Mouse (Mus musculus): ENCODE results near the gene Tram2.

Tram2 gene

DNA sequence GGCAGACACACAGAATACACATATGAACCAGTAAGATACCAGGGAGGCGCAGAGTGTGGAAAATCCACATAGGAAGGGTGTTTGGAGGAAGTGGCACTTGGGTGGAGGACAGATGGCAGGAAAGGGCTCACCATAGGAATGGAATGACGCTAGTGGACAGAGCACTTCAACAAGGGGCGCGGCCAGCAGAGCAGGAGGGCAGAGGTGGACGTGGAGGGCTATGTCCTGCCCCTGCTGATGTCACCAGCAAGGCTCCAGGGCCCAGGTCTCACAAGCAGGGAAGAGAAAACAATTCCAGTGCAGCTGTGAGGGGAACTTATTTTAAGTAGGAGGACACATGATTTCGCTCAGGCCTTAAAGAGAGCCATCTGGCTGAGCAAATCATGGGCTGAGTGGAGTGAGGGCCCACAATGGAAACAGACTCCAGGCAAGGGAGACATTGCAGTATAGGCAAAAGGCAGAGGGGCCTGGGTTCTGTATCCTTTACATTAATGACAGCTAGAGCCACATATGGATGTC is 68.7 kb downstream of the Tram2 start:
- DNase-seq (ENCODE audit: low spot score): no peak

DNA sequence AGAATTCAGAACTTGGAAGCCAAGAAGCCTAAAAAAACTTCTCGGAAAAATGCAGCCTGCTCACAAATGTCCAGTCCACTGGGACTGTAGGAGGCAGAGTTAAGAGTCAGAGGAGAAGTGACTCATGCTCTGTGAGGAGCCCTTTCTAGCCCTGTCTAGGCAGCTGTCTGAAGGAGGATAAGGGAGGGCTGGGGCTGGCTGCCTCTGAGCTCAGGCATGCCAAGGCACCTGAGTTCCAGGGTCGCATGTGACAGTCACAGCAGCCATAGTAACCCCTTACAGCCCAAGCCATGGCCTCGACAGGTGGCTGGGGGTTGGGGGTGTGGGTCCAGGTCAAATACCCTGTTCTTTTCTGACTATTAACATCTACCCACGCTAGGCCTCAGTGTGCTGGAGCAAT is 70.1 kb downstream of the Tram2 start:
- no peak for DNase-seq (ENCODE audit: low spot score)

DNA sequence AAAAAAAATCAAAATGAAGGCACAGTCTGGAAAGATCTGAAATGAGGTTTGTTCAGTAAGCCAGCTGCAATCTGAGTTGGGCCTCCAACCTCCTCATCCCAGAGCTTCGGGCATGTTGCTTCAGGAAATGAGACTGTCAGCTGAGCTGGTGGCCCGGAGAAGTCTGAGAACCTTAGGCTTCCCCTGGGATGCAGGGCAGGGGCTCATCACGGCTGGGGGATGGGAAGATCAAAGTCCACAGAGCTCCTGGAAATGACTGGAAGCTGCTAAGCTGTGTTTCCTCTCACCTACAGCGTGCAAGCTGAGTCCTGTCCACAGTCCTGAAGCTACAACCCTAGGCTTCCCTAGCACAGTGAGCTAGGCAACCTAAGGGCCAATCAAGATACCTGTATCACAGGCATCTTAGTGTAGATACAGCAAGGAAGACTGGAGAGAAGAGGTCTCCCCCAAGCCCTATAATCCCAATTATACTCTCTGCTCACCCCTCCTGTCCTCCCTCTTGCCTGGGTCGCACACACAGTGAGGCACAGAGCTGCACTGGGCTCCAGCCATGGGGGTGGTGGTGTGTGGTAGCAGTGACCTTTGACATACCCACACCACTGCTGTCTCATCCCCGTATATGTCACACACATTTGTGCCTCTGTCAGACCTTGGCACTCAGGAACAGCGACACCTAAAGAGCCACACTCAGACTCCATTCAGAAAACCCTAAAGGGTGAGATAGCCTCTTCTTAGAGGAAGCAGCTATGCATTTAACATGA is 70.9 kb downstream of the Tram2 start:
- DNase-seq (ENCODE audit: low spot score): no peak

DNA sequence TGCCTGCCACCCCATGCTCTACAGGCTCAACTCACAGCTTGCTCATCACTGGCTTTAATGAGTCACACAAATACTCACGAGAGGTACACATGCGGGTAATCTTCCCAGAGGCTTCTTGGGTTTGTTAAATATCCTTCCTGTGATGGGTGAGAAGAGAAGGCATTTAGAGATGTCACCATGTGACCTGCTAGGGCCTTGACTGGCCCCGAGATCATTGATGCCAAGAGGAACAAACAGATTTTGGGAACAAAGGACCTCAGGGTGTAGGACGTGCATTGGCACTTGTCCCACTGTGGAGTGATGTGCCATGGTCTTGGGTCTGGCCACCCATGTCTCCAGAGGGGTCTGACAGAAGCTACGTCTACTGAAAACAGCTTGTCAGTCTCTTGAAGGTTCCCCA is 72.3 kb downstream of the Tram2 start:
- no peak for DNase-seq (ENCODE audit: low spot score)

DNA sequence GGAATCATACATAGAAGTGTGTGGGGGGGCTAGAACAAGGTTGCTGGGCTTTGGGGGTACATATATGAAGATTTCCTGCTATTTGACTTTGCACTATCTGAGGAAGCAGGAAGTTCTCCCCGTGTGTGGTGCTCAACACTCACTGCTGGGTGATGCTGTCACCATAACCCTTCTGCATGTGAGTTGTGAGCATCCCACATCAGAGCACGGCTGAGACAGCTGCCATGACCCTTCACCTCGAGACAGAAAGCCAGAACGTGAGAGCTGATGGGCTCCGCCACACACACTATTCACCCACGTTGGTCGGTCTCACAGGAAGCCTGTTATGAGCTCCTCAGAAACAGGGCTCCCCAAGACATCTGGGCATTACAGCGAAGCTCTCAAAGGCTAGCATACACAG is 74.4 kb downstream of the Tram2 start:
- DNase-seq (ENCODE audit: low spot score): no peak

DNA sequence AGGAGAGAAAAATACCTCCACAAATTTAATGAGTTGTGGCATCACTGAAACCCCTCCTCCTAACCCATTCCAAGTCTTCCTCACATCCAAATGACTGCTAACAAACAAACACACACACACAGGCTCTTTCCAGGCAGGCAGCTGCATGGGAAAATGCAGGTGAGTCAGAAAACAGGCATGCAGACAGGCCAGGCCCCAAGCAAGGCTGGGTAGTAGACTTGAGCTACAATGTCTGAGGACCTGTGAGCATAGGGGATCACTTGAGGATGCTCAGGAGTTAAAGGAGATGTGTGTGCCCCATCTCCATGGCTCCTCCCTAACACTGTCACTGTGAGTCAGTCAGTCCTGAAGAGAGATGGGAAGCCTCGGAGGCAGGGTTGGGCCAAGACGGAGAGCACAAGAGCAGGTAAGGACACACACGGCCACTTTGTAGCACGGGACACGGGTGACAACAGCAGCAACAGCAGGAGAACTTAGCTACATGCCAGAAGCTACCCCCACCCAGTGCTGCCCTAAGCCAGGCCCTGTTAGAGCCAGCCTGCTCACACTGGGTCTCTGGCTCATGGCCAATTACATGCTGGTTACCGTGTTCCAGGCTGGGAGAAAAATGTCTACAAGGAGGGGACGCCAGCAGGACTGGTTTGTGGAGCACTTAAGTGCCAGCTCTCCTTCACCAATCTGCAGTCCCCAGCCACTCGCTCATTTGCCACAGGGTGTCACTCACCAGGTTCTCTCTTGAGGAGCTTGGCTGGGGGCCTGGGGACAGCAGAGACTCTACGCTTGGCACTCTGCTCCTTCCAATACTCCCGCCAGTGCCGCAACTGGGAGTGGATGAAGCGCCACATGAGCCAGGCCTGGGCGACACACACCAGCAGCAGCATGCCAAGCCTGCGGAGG is 76.5 kb downstream of the Tram2 start:
- DNase-seq (ENCODE audit: low spot score): no peak

DNA sequence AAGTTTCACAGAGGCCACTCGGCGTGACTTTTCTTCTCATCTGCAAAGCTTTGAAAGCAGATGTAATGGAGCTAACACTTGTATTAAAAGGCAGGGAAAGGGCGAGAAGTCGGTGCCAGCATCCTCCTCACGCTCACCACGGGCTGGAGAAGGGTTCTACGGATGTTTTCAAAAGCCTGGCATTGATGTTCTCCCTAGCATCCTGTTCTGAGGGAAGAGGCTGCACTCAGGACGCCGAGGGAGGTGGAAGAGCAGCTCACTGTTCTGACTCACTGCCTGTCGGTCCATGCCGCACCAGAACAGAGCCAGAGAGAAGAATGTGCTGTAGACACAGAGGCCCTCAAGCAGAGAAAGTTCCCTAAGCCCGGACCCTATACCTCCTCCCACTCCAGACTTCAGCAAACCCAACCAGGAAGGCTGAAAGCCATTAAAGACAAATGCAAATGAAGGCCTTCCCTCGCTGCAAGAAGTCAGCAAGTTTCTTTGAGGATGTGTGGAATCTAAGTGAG is 81.1 kb downstream of the Tram2 start:
- no peak for DNase-seq (ENCODE audit: low spot score)

DNA sequence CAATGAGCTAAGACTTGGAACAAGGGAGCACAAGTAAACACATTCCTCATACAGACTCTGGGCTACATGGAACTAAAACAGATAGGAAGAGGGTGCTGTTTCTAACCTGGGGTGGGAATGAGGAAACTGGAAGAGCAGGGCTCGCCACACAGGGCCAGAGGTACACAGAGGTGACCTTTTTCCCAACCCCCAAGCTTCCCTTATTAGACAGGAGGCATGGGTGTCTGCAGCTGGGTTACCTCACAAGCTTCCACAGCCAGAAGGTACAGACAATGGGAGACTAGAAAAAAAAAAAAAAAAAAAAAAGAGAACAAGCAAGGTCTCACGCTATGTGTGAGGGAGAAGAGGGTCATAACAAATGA is 81.7 kb downstream of the Tram2 start:
- DNase-seq (ENCODE audit: low spot score): no peak

DNA sequence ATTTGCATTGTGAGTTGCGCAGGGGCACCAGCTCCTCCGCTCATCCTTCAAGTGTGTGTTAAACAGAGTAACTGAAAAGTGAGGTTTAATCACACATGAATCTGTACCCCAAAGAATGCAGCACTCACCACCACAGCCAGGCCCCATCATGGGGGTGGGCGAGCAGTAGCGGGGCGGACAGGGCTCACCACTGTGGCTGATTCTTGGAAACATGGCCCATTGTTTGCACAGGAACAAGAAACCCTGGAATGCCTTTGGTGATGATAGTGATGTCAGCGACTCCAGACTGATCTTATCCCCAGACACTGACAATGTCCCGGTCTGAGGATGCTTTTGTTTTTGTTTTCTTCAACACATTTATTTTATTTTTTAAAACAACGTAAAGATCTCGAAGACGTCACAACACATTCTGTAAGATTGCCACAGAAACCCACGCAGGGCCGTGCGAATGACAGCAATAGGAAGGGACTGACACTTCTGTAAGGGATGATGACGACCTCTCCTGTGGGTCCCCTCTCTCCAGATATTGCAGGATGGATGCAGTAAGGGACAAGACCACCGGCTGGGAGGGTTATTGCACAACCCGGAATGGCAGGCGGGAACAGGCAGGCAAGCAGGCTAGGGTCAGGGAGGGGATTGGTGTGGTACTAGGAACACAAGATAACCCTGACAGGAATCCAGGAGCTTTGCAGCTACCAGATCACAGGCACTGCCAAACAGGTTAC is 82.3 kb downstream of the Tram2 start:
- no peak for DNase-seq (ENCODE audit: low spot score)

DNA sequence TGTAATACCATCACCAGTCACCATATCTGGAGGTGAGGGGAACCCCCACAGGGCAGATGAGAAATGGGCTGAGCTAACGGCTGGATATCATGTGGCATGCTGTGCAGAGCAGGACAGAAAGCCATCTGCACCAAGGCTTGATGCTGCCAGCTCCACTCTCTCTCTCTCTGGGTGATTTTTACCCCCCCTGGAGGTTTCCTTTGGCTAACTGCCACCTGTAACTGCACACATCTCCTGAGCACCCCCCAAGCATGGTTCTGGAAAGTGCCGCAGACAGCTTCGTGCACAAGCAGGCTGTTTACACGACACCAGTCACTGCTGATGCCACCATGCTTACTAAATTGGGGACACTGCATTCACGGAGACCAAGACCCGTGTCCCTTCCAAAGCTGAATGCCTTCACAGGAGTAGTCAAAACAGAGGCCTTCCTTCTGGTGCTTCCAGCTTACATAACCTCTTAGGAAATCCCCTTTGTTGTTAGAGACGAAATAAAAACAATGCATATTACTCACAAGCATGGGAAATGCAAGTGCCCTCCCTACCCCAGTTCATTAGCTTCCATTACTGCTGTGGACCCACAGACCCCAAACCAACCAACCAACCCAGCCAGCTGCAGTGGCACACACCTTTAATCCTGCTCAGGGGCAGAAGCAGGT is 83.6 kb downstream of the Tram2 start:
- no peak for DNase-seq (ENCODE audit: low spot score)

DNA sequence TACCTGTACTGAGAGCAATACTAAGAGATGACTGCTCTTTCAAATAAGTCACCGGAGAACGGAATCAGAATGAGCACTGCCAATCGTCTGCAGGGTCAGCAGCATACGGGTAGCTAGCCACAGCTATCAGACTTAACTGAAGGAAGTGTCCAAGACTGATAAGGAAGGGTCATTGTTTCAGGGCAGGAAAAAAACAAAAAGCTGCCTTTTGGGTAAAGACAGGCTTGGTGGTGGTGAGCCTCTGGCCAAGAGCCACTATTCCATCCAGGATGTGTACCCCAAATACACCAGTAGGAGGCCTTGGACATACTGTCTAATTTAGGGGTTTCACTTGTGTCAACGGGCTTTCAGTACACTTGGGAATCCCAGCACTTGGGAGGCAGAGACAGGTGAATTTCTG is 84.7 kb downstream of the Tram2 start:
- no peak for DNase-seq (ENCODE audit: low spot score)

DNA sequence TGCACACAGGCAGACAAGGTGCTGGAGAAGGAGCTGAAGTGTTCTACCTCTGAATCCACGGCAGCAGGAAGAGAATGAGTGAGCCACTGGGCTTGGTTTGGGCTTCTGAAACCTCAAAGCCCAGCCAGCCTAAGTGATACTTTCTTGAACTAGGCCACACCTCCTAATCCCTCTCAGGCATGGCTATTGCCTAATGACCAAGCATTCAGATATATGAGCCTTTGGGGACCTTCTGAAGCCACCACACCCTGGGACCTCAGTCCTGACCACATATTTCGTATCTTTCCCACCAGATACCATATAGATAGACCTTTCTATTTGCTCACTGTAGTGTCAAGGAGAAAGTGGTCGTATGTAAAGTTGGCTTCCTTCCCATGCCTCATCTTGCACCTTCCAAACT is 85.3 kb downstream of the Tram2 start:
- DNase-seq (ENCODE audit: low spot score): no peak

DNA sequence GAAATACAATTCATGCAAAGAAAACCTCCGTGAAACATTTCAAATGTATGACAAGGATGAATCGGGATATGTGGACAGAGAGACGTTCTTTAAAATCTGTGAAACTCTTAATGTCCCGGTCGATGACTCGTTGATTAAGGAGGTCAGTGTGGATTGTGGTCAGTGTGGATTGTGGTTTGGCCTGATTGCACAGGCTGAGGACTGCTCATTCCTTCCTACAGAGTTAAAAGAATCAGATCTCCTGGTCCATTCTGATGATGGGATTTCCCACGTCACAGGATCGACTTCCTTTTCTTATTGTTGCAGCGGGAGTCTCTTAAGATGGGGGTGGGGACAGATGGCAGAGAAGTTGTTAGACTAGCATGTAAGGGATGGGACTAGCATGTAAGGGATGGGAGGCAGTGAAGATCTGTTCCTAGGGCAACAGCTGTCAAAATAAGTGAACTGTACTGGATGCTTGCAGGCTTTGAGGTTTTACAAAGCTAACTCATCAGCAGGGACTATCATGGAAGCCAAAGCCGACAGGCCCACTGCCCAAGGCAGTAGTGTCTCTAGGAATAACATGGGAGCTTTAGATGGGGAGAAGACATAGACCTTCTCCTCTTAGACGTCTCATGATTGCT is 89.5 kb downstream of the Tram2 start:
- DNase-seq (ENCODE audit: low spot score): no peak

DNA sequence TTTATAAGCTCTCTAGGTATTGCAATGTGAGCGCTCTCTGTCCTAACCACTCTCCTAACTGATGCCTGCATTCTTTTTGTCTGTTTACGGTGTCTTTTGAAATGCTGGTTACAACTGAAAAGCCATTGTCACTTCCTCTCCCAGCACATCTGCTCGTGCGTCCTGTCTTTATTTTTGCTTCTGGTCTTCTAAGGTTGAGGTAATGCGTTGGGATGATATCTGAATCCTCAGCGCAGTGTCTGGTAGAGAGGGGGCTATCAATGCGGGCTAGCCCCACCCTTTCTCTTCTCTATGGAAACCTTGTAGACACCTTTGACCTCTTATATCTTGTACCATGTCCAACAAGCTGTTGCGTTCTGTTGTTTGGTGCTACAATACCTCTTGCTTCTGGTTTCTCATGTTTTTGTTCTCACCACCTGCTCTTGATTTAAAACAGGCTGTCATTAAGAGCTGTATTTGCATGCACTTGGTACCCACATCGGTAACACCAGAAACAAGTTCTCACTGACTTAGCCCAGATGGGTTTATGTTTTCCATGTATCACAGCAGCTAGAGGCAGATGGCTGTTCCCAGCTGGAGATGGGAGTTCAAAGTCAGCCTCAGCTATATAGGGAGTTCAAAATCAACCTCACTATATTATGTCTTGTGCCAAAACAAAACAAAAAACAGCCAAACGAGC is 92.5 kb downstream of the Tram2 start:
- DNase-seq (ENCODE audit: low spot score): no peak

DNA sequence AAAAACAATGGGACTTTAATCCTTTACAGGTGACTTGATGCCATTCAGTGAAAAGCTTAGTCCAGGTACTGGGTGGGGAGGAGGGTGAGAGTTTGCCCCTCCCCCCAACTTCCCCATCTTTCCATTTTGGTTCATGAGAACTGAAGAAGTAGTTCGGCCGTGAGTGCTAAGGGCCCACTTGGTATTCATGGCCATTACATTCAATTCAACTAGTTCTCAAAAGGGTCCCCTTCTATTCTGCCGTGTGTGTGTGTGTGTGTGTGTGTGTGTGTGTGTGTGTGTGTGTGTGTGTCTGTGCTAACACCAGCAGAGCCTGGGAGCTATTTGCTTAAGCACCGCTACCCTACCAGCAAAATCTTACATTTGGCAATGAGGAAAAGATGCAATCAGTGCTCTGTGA is 94.4 kb downstream of the Tram2 start:
- DNase-seq (ENCODE audit: low spot score): no peak

DNA sequence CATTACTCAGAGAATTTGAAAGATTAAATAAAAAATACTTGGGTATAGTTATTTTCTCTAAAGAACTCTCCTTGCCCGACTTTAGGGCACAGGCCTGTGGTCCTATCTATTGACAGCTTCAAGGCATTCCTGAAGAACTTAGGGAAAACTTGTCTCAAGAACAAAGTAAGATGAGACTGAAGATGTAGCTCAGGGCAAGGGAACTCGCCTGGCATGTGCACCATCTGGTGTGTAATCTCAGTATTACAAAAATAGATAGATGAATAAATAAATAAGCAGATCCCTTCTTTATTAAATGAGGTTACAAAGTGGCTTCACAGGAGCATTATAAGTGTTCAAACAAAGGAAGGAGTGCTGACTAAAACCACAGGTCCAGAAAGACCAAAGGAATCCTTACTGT is 94.9 kb downstream of the Tram2 start:
- no peak for DNase-seq (ENCODE audit: low spot score)

DNA sequence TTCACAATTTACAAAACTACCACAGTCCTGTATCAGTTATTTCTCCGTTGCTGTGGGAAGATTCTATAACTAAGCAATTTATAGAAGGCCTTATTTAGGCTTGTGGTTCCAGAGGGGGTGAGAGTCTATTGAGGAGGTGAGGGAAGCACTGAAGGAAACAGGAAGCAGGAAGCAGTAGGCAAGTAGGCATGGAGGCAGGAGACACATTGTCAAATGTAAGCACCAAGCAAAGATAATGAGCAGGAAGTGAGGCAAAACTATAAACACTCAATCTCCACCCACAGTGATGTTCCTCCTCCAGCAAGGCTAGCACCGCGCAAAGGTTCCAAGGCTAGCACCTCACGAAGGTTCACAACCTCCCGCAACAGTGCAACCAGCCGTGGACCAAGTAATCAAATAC is 97.3 kb downstream of the Tram2 start:
- DNase-seq (ENCODE audit: low spot score): no peak

DNA sequence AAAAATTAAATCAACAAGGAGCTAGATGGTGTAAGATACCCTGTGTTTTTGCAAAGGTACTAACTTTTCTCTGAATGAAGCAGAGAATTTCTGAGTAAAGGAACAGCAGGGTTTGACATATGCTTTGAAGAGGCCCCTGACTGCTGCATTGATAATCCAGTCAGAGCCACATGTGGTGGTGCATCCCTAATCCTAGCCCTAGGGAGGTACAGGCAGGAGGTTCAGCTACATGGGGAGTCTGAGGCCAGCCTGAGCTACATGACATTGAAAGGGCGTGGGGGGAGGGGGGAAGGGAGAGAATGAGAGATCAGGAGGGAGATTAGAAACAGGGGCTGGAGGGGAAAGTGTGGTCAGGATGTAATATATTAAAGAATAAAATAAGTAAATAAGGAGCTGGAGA is 98.5 kb downstream of the Tram2 start:
- no peak for DNase-seq (ENCODE audit: low spot score)

DNA sequence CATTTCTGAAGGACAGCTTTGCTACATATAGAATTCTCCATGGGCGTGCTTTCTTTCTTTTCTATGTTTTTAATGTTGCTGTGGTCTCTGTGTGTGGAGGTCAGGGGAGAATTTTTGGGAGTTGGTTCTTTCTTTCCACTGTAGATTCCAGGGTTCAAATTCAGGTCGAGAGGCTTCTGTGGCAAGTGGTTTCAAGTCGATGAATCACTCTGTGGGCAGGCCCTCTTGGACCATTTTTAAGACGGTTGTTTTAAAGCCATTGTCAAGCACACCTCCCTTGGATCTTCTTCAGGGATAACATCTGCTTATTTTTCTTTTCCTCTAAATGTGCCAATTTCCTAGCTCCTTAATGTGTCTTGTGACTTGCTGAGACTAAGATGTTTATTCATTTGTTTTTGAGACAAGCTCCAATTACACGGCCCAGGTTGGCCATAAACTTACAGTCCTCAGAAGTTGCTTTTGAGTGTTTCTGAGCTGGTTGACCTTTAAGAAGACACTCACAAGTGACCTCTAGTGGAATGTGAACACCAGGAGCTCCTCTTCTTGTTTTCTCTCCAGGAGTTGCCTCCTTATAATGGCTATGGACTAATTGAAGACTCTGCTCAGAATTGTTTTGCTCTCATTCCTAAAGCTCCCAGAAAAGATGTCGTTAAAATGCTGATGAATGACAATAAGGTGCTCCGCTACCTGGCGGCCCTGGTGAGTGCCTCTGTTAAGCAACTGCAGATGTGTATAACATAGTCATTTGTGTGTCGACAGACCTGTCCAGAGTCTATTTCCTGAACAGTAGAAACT is 104.5 kb downstream of the Tram2 start:
- DNase-seq (ENCODE audit: low spot score): no peak

DNA sequence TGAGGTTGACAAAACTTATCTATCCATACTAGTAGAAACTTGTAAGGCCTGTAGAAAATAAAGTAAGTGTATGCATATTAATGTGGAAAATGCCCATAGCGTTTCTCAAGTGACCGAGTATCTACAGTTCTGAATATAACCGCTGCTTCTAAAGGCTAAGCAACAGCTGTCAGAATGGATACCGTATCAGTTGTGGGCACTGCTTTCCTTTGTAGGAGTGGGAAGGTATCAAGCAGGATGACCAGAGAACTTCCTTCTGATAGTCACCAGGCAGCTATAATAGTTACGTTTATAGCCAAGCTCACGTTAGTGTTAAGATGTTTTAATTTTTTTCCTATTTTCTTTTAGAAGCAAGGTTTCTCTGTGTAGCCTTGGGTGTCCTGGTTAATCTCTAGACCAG is 105.6 kb downstream of the Tram2 start:
- DNase-seq (ENCODE audit: low spot score): no peak

Measured in urinary bladder, postnatal 10 days (tissue).